Mouse (Mus musculus) liver, embryonic 14.5 days (tissue): ENCODE results near the gene Flii.

ENCODE experiments used
- CTCF ChIP-seq: IDR thresholded peaks from 2 replicates; pipeline ENCODE4 v1.5.1; 2016; ENCODE audit warnings: antibody characterized with exemption, low read depth, control low read depth
- EP300 ChIP-seq: IDR thresholded peaks from 2 replicates; pipeline ENCODE4 v1.6.1; 2016; ENCODE audit warnings: antibody characterized with exemption, low read depth

GRCm38 (mm10) chr11:60712040-60712439 is 15.0 kb downstream of the Flii start:
- TF ChIP-seq CTCF (no peak), EP300 (no peak)
